Mouse (Mus musculus) ovary, adult 18-20 months (tissue): ENCODE data around the gene Cpt1a.

ENCODE experiments used
- DNase-seq: peaks from one replicate; pipeline ENCODE4 v3.0.0; 2022; ENCODE audit warnings: low spot score, mixed read lengths

Gene Cpt1a

DNA sequence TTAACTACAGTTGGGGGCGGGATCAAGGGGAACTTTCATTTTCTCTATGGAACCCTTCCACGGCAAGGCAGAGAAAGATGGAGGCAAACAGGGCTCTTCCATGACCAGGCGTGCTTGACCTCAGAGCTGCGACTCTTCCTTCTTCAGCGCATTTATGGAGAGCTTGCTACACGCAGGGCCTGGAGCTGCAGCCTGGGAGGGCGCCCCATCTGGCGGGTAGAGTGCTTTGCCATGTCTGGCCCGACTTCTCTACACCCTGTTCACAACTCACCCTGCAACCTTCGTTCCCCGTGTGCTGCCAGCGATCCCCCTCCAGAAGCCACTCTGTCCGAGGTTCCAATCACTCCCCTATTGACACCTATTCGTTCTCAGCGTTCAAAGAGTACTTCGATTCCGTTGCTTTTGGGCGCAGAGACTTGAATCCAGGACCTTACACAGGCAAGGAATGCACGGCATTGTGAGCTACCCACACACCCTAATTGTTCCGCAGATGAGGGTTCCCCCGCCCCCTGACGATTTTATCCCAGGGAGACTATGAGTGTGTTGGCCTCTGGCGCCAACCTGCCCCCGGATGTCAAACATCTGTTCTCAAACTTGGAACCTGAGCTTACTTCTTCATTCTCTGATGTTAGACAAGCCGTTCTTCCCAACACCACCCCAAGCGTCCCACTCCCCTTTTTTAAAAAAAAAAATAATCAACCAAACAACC, at the start of gene Cpt1a:
TSS of gene Cpt1a (plus strand) at position 74 of the 709 bp plus-strand sequence.
- peak; percentile 50 for DNase-seq

DNA sequence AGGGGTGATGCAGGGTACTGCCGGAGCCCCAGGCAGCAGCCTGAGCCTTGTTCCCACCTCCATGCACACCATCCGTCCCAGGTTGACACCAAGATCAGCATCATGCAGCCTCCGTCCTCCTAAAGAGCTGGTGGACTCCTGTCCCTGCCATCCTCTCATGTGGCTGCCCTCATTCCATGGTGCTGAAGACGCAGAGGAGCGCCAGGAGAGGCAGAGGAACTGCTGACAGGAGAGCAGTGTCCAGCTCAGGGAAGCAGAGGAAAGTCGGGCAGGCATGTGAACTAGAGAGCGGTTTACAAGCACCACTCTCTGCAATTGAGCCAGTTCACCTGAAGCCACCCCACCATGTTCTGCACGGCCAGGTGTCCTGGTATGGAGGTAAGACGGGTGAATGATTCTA, 48.8 kb upstream of the Cpt1a start:
- DNase-seq = no peak

DNA sequence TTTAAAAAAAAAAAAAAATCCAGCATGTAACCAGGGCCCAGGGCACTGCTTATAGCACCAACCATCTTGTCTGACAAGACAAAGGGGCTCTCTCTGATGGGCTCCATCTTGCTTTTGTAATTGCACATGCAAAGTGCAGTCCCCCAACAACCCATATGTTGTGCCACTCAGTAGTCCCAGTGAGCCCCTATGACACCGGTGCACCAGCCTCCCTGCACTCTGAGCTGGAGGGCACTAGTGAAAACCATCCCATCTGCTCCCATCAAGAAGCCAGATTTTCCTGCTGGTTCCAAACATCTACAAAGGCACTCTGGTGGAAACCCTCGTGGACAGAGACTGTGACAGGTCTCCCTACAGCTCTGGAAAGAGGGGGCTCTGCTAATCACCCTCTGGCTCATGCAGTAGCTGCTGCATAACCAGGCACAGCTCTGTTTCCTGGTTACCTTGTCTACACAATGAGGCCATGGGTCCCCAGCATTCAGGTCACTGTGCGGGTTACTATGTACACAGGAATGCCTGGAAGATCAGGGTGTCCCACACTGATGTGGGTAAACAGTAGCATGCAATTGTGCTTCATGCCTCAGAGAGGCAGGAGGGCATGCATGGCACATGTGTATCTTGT, 46.3 kb upstream of the Cpt1a start:
- DNase-seq = no peak

DNA sequence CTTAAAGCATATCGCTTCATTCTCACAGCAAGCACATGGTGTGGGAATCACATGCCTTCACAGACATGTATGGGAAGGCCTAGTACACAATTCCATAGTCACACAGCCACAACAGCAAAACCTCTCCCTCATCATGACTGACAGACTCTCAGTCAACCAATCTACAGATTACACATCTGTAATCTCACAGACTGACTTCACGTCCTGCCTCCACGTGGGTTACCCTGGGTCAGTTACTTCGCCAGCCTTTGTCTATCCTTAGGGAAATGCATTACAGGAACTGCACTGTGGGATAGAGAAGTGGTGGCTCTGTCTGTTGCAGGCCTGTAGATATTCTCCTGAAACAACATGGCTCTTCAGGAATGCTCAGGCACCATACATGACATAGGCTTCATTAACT, 40.2 kb upstream of the Cpt1a start:
- no peak for DNase-seq

DNA sequence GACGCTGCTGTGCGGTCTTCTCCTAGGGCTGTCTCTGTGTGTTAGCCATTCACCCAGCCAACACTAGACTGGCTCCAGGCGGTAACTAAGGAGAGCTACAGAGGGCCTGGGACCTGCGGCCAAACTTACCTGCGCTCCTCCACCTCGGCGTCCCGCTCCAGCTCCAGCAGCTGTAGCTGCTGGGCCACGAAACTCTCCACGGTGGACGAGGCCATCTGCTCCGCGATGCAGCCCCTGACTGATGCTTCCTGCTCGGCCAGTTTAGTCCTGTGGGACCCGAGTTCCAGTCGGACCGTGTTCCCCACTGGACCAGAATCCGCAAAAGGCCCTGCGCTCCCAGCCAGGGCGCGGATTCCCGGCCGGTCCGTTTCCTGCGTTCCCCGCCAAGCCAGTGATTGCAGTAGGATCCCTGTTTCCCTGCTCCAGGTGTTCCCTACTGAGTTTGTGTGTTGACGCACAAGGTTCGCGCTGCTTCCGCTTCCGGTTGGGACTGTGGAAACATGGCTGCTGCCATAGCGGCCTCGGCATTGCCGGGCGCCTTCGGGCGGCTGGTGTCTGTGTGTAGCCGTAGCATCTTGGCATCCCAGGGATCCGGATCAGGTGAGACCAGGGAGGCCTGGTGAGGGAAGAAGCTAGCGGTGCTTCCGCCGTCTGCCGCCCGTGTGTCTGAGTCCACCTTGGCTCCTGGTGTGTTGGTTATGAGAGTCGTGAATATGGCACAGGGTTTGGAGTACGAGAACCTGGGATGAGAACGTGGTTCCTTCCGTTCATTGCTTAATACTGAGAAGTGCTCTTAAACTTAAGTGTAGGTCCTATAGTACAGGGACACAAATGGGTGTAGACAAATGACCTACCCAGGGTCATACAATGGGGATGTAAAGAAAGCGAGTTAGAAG, 39.3 kb upstream of the Cpt1a start, which contains the start of the genes Mrpl21 and Ighmbp2:
TSS of gene Mrpl21 (plus strand) at position 330 of the 896 bp plus-strand sequence.
TSS of gene Ighmbp2 (minus strand) at position 446 of the 896 bp plus-strand sequence.
- peak; percentile 78 for DNase-seq

DNA sequence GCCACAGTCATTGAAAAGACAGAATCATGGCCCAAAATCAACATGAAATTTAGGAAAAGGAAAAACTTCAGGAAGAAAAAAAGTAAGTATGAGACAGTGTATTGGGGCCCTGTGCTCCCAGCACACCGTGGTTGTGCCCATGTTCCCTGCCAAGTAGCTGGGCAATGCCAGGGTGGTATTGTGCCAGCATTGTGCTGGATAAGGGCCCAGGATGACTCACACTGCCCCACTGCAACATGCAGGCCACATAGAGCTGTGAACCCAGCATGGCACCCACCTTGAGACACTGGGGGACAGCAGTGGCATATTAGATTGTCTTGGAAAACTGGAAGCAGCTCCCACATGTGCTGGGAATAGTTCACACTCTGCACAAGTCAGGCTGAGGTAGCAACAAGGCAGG, 33.1 kb upstream of the Cpt1a start:
- DNase-seq = no peak

DNA sequence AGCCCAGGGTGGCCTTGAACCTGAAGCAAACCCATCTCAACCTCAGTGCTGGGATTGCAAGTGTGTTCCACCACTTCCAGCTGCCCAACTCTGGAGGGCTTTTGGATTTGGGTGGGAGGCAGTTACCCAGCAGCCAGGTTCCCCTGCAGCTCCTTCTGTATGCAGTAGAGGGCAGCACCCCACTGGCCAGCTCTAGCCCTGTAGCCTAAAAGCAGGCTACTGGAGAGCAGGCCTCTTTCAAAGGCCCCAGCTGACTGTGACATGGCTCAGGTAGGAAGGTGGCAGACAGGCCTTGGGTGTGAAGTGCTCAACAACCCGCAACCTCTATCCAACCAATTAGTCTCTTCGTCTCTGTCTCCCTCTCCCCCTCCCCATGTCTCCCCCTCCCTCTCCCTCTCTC, 30.1 kb upstream of the Cpt1a start:
- peak; percentile 24 for DNase-seq

DNA sequence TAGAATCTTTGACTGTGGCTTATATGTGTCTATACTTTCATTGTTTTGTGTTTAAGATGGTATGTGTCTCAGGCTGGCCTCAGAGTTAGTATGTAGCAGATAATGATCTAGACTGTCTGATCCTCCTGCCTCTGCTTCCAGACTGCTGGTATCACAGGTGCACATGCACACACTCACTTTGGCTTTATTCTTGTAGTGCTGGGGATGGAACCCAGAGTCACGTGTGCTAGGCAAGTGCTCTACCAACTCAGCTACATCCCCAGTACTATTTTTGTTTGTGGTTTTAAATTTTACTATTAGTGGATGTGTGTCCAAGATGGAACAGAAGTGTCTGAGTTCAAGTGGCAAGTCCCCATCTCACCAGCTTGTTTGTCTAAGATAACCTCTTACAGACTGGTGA, 29.1 kb upstream of the Cpt1a start:
- DNase-seq = no peak

DNA sequence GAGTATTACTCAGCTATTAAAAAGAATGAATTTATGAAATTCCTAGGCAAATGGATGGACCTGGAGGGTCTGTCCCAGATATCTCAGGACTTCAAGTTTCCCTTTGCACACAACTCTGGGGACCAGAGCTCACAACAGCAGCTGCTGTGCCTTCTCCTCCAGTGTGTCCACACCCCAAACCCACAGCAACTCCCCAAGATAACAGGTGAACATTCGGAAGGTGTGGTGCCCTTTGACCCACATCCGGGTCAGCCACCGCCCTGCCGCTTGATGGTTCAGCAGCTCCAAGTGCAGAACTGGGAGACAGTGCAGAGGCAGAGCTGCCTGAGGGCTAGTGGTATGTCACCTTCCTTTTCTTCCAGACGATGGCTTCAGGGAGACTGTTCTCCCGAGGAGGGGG, 26.9 kb upstream of the Cpt1a start:
- no peak for DNase-seq

DNA sequence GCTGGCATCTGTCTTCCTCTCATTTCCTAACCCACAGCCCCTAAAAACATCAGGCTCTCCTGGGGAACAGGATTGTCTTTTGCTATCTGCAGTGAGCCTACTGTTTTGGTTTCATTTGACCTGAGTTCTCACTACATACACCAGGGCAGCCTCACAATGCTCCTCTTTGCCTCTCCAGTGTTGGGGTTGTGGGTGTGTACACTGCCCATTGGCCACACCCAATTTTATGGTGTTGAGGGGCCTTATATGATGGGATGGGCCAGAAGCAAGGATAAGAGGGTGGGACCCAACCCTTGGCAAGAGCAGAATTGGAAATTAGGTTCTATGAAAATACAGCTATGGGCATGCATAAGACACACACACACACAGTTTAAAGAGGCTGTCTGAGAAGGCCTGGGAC, 25.1 kb upstream of the Cpt1a start:
- DNase-seq = no peak

DNA sequence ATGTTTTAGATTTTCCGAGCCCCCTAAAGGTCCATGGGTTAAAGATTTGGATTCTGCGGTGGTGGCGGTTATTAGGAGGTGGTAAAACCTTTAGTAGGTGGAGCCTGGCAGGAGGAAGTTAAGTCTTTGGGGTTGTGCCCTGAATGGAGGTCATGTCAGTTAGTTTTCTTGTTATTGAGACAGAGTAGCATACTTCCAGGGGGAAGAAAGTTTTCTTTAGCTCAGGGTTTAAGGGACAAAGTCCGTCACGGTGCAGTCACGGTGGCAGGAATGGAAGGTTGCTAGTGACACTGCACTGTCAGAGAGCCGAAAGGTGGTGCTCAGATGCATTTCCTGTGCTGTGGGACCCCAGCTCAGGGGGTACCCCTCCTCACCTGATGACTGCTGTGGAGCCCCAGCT, 24.4 kb upstream of the Cpt1a start:
- no peak for DNase-seq

DNA sequence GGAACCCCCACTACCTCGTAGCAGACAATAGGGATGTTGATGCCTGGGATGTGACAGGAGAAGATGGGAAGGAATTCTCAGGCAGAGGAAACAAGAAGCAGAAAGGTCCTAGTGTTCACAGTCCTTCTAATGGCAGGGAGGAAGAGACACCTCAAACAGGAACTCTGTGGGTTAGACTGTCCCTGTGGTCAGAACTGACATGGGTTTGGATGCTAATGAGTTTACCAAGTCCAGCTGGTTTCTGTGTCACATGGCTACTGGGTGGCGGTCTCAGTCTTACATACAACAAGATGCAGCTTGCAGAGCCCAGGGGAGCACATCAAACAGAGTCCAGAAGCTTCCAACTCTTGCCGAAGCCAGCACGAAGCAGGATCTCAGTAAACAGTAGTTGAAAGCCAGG, 18.1 kb upstream of the Cpt1a start:
- no peak for DNase-seq

DNA sequence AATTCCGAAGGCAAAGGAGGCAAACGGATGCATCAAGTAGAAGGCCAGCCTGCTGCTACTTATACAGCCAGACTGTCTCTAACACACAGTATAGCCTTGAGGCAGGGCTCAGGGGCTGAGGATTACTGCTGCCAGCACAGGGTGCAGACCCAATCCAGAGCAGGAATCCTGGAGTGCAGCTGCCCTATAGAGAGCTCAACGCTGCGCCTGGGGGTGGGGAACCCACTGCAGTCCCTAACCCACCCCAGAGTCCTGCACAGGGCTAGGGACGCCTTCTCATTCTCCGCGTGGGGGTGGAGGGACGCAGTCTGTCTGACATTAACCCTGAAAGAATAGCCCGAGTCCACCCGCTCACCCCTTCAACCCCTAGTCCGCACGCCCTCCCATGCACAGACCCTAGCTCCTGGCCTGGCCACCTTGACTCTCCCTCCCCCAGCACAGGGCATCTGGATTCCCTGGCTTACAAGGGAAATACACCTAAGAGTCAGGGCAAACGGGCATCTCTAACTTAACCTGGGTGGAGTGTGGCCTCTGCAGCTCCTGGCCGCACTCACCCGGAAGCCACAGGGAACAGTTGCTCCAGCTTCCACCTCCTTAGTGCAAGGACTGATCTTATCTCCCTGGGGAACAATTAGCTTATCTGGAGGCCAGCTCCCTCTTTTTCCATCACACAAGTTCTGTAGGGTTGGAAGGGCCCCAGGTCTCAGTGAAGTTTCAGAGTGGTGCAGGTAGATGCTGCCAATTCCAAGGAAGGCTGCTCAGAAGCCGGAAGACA, 14.8 kb upstream of the Cpt1a start:
- DNase-seq = no peak

DNA sequence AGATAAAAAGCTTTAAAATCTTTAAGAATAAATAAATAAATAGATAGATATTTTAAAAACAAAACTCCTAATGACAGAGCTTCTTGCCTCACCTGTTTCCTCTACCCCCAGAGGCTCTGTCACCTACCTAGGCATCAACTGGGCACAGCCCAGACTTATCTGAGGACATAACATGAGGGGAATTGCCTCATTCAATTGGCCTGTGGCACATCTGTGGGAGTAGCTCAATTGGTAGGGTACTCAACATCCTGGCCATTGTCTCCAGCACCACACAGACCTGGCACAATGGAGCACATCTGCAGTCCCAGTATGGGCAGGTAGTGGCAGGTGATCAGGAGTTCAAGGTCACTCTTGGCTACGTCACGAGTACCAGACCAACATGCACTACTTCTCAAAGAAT, 2.8 kb upstream of the Cpt1a start:
- DNase-seq = no peak

DNA sequence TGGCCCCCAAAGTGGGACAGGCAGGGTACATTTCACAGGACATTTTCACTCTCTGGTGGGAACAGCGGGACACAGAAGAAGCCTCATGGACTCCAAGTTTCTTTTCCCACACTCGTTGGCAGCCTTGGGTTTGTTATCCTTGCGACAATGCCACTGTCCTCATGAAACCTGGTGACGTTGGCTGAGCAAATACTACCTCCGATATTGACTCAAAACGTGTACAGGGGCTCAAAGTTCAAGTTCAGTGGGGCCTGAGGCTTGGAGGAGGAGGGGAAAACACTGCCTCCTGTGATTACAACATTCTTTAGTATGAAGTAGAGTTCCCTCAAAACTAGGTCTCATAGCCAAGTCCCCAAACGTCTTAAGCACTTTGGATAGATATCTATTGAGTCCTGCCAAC, 2.0 kb upstream of the Cpt1a start:
- DNase-seq = no peak

DNA sequence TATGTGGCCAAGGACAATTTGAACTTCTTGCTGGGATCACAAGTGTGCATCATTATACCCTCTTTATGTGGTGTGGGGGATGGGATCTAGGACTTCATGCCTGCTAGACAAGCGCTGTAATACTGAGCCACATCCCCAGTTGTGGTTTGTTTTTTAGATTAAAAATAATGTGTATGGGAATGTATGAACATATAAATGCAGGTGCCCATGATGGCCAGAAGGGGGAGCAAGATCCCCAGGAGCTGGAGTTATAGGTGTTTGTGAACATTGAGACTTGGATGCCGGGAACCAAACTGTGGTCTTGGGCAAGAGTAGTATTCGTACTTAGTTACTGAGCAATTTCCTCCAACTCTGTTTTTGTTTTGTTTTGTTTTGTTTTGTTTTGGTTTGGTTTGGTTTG, 1.3 kb upstream of the Cpt1a start:
- no peak for DNase-seq

DNA sequence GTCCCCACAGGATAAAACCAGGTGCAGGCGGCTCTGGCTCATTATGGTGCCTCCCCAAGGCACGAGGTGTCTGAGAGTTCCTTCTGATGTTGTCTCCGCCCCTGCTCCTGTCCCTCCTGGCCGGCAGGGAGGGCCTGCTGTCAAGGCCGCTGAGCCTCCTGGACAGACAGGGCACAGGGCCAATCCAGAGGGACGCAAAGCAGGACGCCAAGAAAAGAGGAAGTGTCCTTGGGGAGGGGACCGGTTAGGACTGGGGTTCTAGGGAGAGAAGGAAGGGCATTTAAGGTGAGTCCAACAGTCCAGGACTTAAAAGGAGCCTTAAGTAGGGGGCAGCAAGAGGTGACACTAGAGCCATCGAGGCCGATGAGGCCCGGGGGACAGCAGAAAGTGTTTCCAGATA, 517 bp upstream of the Cpt1a start:
- DNase-seq = peak; percentile 79

DNA sequence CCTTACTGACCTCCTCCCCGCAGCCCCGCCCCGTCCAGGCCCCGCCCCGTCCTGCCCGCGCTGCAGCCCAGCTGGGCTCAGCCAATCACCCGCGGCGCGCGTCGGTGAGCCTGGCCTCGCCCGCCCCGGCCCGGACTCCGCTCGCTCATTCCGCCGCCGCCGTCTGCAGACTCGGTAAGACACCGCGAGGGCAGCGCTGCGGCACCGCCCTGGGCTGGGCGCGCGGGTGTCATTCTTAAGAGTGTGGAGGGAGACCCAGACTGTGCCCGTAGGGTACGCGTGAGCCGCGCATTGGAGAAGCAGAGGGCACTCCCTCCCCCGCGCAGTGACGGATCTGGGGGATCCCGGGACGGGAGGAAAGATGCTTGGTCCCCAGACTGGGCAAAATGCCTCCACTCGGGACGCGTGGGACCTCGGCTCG, 1.1 kb downstream of the Cpt1a start:
- DNase-seq = peak; percentile 83

DNA sequence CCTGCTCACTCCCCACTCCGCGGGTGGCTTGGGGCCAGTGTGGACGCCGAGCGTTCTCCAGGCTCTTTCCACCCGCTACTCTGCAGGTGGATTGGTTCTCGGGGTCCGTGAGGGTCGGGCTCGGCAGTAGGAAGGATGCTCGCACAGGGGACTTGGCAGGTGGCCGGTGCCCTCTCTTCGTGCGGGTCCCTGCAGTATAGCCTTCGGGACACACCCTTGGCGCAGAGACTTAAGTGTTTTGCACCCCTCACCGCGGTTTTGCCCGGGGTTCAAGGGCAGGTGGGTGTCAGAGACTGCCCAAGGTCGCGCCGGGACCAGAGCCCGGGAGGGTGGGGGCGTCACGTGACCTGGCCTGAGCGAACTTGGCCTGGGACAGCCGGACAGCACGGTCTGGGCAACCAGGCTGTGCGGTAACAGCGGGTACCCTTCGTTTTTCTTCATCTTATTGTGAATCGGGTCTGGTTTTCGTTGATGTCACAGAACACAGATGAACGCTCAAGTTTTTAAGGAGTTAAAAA, 1.7 kb downstream of the Cpt1a start:
- DNase-seq = peak; percentile 85

DNA sequence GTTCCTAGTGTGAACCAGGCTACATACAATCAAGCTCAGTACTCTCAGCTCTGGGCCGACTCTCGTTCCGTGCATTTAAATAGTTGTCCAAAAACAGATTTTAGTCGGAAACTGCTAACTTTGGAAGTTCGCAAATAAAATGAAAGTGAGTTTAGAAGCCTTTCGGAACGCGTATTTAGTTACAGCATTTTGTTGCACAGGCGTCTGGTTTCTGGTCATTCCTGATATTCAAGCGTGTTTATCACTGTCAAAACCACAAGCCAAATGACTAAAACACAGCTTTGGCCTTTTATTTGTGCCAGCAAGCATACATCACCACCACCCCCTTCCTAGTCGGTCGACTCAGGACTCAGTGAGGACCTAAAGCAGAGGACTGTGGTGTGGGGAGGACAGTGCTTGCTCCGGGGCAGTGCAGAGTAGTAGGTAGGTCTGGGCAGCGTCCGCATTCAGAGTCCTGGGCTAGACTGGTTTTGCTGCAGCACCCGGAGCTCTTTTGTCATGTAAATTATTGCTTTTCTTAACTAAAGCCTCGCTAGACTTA, 2.2 kb downstream of the Cpt1a start:
- DNase-seq = no peak

DNA sequence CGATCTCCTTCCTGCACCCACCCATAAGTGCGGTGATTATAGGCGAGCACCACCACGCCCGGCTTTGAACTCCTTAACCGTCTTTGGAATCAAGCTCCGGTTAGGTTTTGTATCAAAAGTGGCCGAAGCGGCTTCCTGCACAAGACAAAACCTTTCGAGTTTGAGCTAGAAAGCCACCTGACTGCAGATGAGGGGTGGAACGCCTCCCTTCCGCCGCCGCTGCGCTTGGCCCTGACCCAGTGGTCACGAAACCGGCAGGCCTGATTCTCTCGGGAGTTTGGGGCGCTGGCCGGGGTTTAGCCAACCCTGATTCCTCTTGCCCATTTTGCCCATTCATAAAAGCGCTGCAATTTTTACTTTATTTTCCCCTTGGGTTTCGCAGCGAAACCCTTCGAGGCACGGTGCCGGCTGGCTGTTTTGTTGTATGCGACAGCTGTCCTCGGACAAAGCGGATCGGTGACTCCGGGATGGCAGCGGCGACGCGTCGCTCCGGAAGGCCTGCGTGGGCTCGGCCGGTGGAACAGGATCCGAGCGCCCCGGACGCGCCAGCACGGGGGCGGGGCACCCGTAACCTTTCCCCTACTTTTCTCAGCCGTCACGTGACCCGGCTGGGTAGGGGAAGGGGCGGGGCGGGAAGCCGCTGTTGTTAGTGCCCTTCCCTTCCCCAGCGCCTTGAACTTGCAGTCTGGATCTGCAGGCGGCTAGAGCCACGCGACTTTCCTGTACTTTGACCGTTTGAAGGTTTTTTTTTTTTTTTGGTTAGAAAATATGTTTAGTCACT, 3.0 kb downstream of the Cpt1a start:
- peak; percentile 91 for DNase-seq
